Mouse (Mus musculus) embryonic fibroblast, embryonic 13.5 days (primary cell): Measurements from ENCODE around the gene Defb42.

Experiments used
- CTCF ChIP-seq: IDR thresholded peaks from 2 replicates; pipeline ENCODE4 v1.5.1; 2011; ENCODE audit warnings: mild to moderate bottlenecking, control low read depth, low read length, moderate library complexity, borderline replicate concordance; ENCODE audit not compliant: insufficient read depth
- POLR2A ChIP-seq: IDR thresholded peaks from 2 replicates; pipeline ENCODE4 v1.6.1; 2011; ENCODE audit warnings: low read depth, mild to moderate bottlenecking, control low read depth, low read length, moderate library complexity

DNA sequence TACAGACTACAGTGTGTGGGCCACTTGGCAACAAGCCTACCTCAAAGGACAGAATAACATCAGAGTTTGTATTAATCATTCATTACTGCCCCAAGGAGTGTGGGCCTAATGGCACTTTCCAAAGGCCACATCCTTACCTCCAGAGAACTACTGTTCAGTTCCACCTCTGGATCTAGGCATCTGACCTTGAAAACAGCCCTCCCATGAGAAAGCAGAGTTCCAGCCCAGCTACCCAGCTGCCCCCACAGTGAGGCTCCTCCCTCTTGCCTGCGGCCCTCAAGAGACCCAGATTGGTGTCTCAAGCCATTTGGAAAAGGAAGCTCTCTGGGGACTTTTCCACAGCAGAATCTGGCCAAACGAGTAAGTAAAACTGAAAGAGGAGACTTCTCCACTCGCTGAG is at the start of gene Defb42:
- TF ChIP-seq CTCF (no peak), POLR2A (no peak)
